Mouse (Mus musculus) neutrophil, adult 65 days (primary cell): ENCODE measurements around the gene Ogfod3. TPM values are rescaled to one million over a fixed set of nuclear protein-coding genes. Genes with fewer than 3 reads are reported as not detected.

Source experiments
- total RNA-seq: library from RNA; stranded (reverse); gene quantifications from 2 replicates; pipeline ENCODE4 v1.2.4, GENCODE M21; 2023

Ogfod3 gene
- 2.1 and 3.6 TPM in 2 replicates for total RNA-seq

DNA sequence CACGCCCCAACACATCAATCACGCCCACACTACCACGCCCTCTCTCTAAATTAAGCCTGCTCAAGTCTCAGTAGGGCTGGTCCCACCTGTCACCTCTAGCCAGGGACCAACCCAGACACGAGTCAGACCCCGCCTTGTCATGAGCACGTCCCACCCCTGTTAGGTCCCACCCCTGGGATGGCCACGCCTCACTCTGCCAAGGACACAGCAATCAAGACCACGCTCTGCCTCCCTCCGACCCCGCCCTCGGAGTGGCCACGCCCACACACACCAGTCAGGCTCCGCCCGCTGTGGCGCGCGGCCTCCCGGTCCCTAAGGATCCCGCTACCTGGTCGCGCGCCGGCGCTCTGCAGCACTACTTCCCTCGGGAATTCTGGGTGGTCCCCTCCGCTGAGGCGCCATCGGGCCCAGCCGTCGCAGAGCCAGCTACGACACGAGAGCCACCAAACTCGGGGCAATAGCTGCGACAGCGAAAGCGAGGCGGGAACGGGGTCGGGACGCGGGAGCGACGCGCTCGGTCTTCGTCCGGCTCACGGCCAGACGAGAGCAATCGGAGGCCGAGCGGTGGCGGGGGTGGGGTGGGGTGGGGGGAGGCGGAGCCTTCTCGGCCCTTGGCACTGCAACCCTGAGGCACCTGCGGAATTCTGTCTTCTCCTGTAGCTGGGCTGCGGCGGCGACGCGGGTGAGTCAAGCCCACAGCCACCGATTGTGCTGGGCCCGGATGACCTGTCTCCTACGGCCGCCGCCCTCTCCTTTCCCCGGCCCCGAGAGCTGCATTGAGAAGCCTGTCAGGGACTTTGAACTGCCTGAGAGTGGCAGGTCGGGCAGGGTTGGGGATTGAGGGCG is at the start of gene Ogfod3, which contains the start of gene Hexdc:
TSS of gene Ogfod3 (minus strand) at position 551 of the 846 bp plus-strand sequence.
TSS of gene Hexdc (plus strand) at position 273 of the 846 bp plus-strand sequence.

DNA sequence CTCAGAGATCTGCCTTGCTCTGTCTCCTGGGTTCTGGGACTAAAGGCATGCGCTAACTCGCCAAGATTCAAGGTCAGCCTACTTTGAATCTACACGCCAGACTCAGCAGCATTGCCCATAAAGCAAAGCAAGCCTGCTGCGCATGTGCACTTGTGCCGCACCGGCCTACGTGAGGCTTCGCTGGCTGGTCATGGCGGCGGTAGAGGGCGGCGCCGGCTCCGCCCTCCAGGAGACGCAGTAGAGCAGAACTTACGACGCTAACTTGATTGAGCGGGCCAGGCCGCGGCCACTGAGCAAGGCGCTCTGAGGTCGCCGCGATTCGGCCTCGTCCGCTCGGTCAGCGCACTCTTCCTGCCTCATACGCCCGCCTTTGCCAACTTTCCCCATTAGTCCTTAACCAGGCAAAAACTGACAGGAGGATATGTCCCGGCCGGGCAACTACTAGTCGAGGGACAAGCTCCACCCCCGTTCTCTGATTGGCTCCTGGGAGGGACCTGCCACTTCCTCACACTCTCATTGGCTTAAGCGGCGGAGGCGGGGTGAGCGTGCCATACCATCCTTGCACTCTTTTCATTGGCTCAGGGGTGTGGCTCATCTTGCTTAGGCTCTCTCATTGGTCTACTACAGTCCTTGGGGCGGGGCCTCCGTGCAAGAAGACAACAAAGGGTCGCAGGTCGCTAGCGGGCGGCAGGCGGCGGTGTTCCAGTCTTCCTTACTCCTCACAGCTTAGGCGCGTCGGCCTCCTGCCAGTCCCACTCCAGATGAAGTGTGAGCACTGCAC is 32.2 kb upstream of the Ogfod3 start, which contains the start of gene Narf:
TSS of gene Narf (plus strand) at position 690 of the 781 bp plus-strand sequence.

GRCm38 (mm10) chr11:121229018-121229439 is 24.5 kb upstream of the Ogfod3 start, which contains the start of gene Cybc1:
TSS of gene Cybc1 (minus strand) at chr11:121229322.

DNA sequence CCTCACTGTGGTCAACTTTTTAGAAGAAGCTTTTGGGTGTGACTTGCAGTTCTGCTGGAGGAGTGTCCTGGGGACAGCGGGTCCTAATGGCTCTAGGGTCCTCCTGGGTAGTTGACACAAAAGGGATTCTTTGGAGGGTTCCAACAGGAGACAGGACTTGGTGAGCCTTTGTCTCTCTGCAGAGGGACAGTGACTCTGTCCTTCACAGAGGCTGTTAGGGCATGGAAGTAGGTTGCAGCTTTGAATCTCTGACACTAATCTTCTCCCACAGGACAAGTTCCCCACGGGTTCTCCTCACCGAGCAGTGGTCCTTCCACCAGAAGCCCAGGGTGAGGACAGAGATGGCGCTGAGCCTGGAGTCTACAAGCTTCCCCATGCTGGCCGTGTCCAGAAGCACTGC is 44.5 kb downstream of the Ogfod3 start, which contains the start of gene Uts2r:
TSS of gene Uts2r (plus strand) at position 301 of the 400 bp plus-strand sequence.

GRCm38 (mm10) chr11:121145865-121146264 is 58.6 kb downstream of the Ogfod3 start, which contains the start of gene Tex19.1:
TSS of gene Tex19.1 (plus strand) at chr11:121146143.

Other genes with a start within 250 kb of the Ogfod3 start
- gene Csnk1d, start 213.4 kb downstream of the Ogfod3 start, total RNA-seq, result 144 and 149 TPM in 2 replicates
- 1.8 and 2.3 TPM in 2 replicates for gene Cd7, start 165.3 kb downstream of the Ogfod3 start, total RNA-seq
- gene Sectm1b, start 141.1 kb downstream of the Ogfod3 start, total RNA-seq, result not detected in 2 replicates
- gene Sectm1a, start 123.5 kb downstream of the Ogfod3 start, total RNA-seq, result not detected in 2 replicates
- gene Tex19.2, start 86.0 kb downstream of the Ogfod3 start, total RNA-seq, result not detected in 2 replicates
- not detected in 2 replicates for gene Tex19.1, start 58.6 kb downstream of the Ogfod3 start, total RNA-seq
- gene Uts2r, start 44.4 kb downstream of the Ogfod3 start, total RNA-seq, result not detected in 2 replicates
- 3.1 and 4.5 TPM in 2 replicates for gene Hexdc, start 278 bp downstream of the Ogfod3 start, total RNA-seq
- gene Cybc1, start 24.6 kb upstream of the Ogfod3 start, total RNA-seq, result 55.4 and 64.7 TPM in 2 replicates
- gene Narf, start 32.5 kb upstream of the Ogfod3 start, total RNA-seq, result 40.1 and 41.0 TPM in 2 replicates
- gene Foxk2, start 55.3 kb upstream of the Ogfod3 start, total RNA-seq, result 14.2 TPM in 2 replicates
- 94.3 and 123 TPM in 2 replicates for gene Wdr45b, start 149.7 kb upstream of the Ogfod3 start, total RNA-seq
- gene Rab40b, start 183.5 kb upstream of the Ogfod3 start, total RNA-seq, result not detected in 2 replicates
- 1.5 and 2.7 TPM in 2 replicates for gene Fn3krp, start 216.7 kb upstream of the Ogfod3 start, total RNA-seq
- 0.52 TPM in 1 of 2 replicates, not detected in the other for gene Fn3k, start 230.2 kb upstream of the Ogfod3 start, total RNA-seq
- gene Tbcd, start 247.2 kb upstream of the Ogfod3 start, total RNA-seq, result 18.7 and 21.4 TPM in 2 replicates